Mouse (Mus musculus) right cerebral cortex, postnatal 4 days (tissue): ENCODE measurements around the gene Pik3r3.

Experiments used
- DNase-seq: peaks from one replicate; pipeline ENCODE4 v3.0.0-alpha.2; 2022

Gene Pik3r3

DNA sequence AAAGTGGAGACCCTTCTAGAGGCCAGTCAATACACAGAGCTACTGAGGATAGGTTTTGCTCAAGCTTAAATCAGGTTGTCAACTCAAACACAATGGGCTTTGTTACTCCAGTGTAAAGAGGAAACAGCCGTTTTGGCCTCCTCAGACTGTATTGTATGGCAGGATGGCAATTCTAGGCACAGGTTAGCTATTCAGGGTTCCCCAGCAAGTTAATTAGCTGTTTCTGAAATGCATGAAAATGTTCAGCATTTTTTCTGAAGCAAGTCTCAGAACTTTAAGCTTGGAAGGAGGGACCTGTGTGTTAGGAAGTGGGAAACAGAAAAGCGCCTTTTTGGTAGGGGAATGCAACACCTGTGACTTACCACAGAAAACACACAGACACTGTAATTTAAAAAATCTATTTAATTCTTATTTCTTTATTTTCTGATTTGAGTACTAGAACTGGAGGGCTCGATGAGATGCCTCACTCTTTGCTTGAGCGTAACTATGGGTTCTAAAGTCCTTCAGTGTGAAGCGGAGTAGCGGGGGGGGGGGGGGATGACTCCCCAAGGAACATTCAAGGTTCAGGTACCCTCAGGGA is 1.3 kb upstream of the Pik3r3 start:
- DNase-seq: no peak

DNA sequence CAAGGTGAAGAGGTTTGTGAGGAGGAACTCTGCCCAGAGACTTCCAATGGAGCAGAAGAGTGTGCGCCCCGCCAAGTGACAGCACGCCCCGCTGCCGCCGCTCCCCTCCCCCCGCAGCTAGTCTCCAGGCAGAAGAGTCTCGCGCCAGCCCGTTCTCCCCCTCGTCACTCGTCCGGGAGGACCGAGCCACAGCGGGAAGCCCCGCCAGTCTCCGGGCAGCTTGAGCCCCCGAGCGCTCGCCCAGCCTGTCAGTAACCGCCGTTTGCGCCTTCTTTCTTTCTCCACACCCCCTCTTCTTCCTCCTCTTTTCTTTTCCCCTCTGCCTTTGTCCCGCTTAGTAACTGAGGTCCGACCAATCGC is 658 bp upstream of the Pik3r3 start:
- DNase-seq: peak; percentile 79

DNA sequence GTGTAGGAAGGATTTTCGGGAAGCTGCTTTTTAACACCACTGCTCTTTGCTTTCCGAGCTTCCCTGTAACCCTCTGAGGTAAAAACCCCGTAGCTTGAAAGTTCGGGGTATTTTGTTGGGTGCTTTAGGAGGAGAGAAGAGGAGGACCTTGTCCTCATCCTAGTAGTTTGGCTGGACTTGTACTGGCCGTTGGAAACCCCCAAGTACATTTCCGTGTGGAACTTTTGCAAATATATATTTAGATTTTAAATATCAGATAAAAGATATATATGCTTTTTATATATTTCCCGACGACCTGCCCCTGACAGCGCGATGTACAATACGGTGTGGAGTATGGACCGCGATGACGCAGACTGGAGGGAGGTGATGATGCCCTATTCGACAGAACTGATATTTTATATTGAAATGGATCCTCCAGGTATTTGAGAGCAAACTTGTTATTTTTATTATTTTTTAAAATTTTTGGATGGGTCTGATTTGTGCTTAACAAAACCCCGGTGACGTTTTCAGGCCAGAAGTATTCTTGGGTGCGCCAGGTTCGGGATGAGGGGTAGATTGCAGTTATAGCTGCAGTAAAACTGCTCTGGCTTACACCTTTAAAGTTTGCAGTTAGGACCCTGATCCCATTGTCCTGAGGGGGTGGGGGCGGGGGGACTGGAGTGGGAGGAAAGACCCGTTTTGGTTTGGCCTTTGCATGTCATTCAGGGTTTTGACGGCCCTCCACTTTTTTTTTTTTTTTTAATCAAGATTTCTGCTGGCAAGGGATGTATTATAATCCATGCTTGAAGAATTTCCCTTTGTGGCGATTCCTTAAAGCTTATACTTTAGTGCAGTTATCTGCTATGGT is 801 bp downstream of the Pik3r3 start:
- peak; percentile 4 for DNase-seq

DNA sequence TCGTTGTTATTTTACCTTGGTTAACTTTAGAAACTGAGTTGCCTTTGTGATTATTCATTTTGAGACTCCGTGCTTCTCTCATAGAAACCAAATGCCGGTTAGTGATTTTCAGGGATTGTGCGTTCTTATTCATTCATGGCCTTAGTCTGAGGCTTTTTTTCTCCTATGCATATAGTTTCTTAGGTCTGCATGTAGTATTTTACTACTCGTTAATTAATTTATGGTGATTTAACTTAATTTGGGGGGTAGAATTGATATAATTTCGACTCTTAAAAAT is 1.4 kb downstream of the Pik3r3 start:
- DNase-seq: no peak

DNA sequence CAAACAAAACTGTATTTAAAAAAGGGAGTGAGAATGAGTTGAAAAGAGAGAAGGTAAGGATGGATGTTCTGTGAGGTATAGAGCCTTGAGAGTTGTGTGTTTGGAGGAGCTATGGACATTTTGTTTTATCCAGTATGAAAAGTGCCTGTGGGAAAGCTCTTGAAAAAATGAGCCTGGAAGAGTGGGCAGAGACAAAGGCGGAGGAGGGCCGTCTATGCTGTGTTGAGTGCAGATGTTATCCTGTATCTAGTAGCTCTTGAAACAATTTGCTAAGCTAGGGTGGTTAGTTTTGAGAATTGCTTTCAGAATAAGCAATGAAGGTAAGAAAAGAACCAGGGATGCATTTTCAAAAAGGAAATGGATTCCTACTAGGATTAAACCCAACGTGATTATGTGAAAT is 22.0 kb downstream of the Pik3r3 start:
- no peak for DNase-seq

DNA sequence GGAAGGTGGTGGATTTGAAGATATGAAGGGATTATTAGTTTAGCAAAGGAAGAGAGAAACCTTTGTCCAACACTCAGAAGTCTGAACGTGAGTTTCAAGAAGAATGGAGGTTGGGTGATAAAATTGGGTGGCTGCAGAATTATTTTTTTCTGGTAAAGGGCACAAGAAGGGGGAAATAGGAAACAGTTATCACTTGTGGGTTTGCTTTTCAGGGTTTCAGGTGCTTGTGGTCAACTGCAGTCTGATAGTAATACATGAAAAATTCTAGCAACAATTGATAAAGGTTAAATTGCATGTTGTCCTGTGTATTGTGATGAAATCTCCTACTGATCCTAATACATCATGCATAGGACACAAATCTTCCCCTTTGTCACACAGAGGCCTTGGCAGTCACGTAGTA is 22.8 kb downstream of the Pik3r3 start:
- DNase-seq: no peak

DNA sequence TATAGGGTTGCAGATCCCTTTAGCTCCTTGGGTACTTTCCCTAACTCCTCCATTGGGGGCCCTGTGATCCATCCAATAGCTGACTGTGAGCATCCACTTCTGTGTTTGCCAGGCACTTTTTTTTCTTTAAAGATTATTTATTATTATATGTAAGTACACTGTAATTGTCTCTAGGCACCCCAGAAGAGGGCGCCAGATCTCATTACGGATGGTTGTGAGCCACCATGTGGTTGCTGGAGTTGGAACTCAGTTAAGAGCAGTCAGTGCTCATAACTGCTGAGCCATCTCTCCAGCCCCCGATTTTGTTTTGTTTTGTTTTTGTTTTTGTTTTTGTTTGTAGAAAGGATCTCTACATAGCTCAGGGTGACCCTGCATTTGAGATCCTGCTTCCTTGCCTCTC is 24.5 kb downstream of the Pik3r3 start:
- peak; percentile 29 for DNase-seq

DNA sequence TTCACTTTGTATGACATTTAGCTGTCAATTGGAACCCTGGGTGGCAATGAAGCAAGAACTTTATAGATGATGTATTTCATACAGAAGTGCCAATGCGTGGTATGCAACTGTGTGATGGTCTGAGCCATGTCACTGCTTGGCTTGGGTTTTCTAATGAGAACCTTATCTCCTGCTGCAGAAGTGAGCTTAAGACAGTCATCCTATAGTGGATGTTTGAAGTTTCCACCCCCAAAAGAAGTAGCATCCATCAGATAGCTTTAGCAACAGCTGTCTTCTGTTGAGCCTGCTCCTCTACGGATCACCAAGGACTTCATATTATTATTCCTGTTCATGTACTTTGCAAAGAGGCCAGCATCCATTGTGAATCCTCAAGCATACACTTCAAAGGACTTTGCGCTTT is 28.6 kb downstream of the Pik3r3 start:
- DNase-seq: no peak

DNA sequence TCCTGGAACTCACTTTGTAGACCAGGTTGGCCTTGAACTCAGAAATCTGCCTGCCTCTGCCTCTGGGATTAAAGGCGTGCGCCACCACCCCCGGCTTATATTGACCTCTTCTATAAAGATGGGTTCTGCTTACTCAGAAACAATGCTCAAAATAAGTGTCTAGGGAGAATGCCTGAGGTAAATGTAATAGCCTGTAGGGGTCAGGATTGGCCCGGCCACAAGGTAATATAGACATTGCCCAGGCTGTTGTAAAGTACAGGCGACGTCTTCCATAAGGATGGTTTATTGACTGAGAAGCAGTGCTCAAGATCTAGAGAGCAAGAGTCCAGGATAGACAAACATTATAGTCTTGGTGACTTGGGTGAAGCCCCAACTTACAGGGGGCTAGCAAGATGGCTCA is 46.8 kb downstream of the Pik3r3 start:
- DNase-seq: no peak

DNA sequence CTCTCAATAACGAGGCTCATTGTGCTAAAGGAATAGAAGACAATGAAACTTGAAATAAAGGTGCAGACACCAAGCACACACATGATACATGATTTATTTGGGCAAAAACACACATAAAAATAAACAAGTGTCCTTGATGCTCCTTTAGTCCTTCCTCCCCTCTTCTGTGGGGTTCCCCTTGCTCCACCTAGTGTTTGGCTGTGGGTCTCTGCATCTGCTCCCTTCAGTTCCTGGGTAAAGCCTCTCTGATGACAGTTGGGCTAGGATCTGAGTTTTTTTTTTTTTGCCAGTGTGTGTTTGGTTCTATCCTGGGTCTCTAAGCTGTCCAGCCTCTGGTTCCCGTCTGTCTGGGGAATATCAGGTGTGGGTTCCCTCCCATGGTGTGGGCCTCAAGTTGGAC is 60.8 kb downstream of the Pik3r3 start:
- no peak for DNase-seq

DNA sequence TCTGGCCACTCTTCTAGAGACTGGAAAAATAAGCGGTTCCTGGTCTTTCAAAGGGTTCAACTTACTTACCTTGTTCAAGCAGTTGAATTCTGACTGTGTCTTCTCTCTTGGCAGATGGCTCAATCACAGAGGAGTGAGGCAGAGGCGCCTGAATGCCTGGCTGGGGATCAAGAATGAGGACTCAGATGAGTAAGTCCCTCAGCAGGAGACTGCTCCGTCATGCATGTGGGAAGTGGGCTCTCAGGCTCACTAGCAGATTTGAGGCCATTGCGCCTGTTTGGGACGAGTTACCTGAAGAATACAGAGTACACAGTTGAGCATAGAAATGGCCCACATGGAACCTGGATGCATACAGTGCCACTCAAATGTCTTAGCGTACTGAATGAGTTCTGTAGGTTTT is 70.1 kb downstream of the Pik3r3 start:
- no peak for DNase-seq

DNA sequence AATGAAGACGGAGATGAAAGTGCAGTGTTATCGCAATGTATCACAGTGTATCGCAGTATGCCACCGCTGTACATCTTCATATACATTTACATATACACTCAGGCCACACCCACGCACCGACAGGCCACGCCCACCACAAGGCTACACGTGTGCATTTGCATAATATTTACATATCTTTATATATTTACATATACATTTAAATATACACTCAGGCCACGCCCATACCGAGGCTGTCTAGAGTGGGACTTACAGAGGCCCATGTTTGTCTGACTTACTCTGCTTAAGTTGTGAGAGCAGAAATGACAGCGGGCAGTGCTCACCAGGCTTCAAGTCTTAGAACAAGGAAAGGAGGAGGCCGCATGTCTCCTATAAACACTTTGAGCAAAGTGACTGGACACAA is 71.9 kb downstream of the Pik3r3 start:
- no peak for DNase-seq

DNA sequence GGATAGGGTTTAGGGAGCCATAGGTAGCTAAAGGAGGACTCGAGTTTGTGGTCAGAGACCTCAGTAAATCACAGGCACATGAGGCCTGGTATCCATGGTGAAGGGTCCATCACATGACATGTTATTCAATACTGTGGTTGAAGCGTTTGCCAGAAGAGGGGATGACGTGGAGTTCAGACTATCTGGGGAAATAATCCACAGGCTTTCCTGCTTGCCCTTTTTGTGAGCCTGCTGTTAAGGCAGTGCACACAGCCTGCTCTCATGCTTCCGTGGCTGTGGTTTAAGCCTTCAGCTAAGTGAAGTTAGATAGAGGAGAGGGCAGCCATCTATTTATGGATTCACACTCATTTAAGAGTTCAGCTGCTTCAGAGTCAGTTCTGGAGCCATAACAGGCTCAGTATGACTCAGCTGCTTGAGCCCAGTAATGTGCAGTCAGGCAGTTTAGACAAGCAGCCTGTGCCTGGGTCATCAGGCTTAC is 79.5 kb downstream of the Pik3r3 start:
- no peak for DNase-seq

DNA sequence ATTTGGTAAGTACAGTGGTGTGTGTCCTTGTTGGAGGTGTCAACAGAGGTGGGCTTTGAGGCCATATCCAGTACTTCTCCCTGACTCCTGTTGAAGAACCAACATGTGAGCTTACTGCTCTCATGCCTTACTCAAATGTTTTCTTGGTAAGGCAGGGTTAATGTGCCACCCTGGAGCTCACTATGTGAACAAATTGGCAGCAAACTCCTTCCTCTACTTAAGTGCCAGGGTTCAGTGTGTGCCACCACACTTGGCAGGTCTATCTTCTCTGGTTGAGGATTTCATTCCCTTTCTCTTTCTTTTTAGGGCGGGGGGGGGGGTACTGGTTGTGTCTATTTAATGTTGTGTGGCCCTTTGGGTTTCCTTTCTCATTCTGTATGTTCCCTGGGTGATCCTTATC is 83.1 kb downstream of the Pik3r3 start:
- no peak for DNase-seq

DNA sequence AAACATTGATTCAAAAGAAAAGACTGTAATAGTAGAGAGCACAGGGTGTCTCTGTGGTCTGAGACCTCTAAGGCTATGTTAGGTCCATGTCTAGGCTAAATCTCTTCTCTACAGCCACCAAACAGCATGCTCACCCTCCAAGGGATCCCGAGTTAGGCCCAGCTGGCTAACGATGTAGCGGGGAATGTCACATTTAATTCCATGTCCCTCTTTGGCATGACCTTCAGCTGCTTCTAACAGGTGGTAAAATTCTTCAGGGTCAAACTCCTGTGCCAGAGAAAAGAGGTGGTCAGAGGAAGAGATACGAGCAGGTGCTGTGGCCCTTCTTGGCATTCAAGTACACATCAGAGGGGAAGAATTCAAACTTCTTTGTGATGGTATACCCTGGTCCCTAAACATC is 96.2 kb downstream of the Pik3r3 start:
- no peak for DNase-seq

DNA sequence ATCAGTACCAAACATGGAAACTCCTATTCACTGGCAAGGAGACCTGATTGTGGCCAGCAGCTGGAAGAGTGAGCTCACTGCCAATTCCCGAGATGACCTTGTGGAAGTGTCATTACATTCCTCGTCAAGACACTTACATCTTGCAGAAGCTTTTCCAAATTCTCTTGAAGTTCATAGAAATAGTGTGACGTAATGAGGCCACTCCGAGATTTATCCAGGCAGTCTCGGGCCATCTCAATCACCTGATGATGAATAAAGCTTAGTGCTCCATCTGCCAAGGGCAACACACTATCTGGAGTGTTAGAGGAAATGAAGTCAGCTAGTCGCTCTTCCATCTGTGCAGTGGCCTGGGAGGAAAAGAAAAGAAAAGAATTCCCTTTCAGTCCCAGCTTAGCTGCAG is 100.7 kb downstream of the Pik3r3 start:
- DNase-seq: no peak

DNA sequence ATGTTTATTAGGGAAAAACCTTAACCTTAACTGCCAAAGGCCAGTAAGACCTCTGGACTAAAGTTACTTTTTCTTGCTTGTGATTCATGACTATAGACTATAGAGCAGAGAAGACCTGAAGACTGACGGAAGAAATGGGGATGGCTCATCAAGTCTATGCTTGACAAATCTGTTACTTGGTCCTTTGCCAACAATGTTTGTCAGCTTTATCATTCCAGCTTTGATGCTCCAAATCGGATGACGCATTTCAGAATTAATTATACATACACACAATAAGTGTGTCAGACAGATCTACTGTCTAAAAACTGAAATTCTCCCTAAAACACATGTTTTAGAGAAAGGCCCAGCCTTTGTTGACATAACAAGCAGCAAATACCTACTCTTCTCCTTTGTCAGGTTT is 107.8 kb downstream of the Pik3r3 start:
- no peak for DNase-seq

DNA sequence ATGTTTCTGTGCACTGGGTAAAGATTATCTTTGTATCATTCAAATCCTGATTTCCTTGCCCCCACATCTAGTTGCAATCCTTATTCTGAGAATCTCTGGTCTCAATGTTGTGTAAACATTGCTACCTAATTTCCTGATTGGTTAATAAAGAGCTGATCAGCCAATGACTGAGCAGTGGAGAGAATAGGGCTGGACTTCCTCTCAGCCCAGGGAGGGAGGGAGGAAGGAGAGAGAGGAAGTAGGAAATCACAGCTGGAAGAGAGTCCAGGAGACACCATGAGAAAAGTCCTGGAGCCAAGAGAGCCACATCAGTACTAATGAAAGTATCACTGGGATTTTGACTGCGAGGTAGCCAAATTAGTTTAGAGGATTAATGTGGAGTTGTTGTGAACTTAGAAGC is 114.9 kb downstream of the Pik3r3 start:
- no peak for DNase-seq

DNA sequence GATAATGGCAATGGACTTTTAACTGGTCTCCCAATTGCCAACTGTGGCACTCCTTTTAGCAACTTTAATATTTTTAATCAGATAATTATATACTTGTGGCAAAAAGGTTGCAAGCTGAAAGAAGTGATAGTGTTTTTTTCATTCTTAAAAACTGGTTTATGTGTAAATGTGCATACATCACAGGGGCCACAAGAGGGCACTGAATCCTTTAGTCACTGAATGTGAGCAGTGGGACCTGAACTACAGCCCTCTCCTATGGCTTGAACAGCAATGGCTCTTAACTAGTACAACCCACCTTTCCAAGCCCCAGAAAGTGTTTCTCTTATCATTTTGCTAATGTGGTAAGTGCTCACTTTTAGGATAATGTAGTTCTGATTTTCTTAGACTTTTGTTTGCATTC is 120.7 kb downstream of the Pik3r3 start:
- DNase-seq: peak; percentile 56

DNA sequence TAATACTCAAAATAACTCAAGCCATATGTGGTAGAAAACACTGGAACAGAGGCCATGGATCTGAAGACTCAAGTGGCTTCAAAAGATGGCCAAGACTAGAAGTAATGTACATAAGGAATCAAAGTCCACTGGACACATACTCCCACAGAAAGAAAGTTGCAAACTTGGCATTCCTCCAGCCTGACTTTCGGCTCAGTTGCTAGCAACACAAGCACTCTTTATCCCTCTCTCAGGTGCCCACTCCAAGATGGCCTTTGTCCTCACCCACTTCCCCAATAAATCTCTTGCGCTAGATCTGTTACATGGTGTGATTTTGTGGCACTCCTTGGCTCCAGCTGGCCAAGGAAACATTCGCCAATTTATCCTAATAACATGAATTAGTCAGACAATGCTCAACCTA is 131.1 kb downstream of the Pik3r3 start:
- DNase-seq: no peak
